Mouse (Mus musculus) C2C12 (cell line): ENCODE measurements at regions not wholly inside any gene's neighbourhood (a gene's known extent, or its start where the extent isn't known, plus 50 kb on each side); places are given as distances from the start of the nearest gene placed in this dataset.

Experiments
- CEBPB ChIP-seq: IDR thresholded peaks from one replicate; pipeline ENCODE4 v1.6.1; 2011; ENCODE audit warnings: low read depth, mild to moderate bottlenecking, control low read depth, moderate library complexity
- CTCF ChIP-seq: IDR thresholded peaks from one replicate; pipeline ENCODE4 v1.5.1; 2011; ENCODE audit not compliant: control insufficient read depth, insufficient read depth, insufficient read length
- MAX ChIP-seq: IDR thresholded peaks from one replicate; pipeline ENCODE4 v1.6.1; 2011; ENCODE audit warnings: mild to moderate bottlenecking, control low read depth
- MYOD1 ChIP-seq: IDR thresholded peaks from one replicate; pipeline ENCODE4 v1.6.1; 2011; ENCODE audit warnings: low read depth; ENCODE audit not compliant: control insufficient read depth, insufficient read length
- MYOG ChIP-seq: IDR thresholded peaks from one replicate; pipeline ENCODE4 v1.6.1; 2011; ENCODE audit not compliant: control insufficient read depth, insufficient read length; ENCODE audit errors: extremely low read depth
- USF1 ChIP-seq: IDR thresholded peaks from one replicate; pipeline ENCODE4 v1.6.1; 2011; ENCODE audit warnings: low read depth, mild to moderate bottlenecking, control low read depth, moderate library complexity

- TF ChIP-seq CTCF (no peak), MAX (no peak), MYOG (no peak), MYOD1 (no peak), USF1 (no peak), CEBPB (no peak)
Measured at GRCm38 (mm10) chr8:28580821-28581220, 1133.4 kb downstream of the Poteg start.
